Mouse (Mus musculus) embryonic fibroblast, embryonic 13.5 days (primary cell): ENCODE measurements around the gene Gm20388.

Source experiments
- CTCF ChIP-seq: IDR thresholded peaks from 2 replicates; pipeline ENCODE4 v1.5.1; 2011; ENCODE audit warnings: mild to moderate bottlenecking, control low read depth, low read length, moderate library complexity, borderline replicate concordance; ENCODE audit not compliant: insufficient read depth
- POLR2A ChIP-seq: IDR thresholded peaks from 2 replicates; pipeline ENCODE4 v1.6.1; 2011; ENCODE audit warnings: low read depth, mild to moderate bottlenecking, control low read depth, low read length, moderate library complexity

DNA sequence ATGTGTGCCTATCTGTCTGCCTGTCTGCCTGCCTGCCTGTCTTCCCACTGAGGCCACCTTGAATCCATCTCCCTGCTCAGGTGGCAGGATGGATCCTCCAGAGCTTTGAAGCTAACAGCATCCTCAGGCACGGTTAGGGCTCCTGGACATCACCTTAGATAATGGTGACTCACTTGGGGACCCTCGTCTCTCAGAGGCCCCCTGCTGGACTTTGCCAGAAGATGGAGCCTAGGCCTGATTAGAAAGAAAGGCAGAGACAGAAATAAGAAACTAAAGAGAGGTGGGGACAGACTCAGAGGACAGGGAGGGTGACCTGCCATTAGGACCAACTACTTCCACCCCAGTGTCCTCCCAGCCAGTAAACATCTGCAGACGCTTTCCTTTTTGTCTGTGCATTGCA is 1488.5 kb downstream of the Gm20388 start:
- TF ChIP-seq POLR2A (no peak), CTCF (no peak)
